Mouse (Mus musculus): ENCODE data around the gene Gm13696. TPM values are rescaled to one million over a fixed set of nuclear protein-coding genes. Genes with fewer than 3 reads are reported as not detected.
"Not testable (repeated sequence)": the region's sequence is repeated elsewhere in the genome, so short reads cannot be mapped to it uniquely, and the experiment has no call there.

Gm13696 gene
- polyA plus RNA-seq, 1 experiment: 0.66 TPM

- no peak for TF ChIP-seq FLI1 (IDR thresholded peaks at IDR 0.05; ENCODE audit: low read length)
- no peak for TF ChIP-seq GATA1 (IDR thresholded peaks at IDR 0.05; ENCODE audit: borderline replicate concordance, low read length)
- Histone ChIP-seq H3K4me1 (peaks cover 32% of the 10 kb centered on the region), H3K36me3 (replicated peaks; ENCODE audit: low read length) (no peaks in the 10 kb centered on the region), H3K4me3 (replicated peaks) (no peak overlapping the region), H3K9me3 (no peaks in the 10 kb centered on the region), H3K27me3 (replicated peaks) (no peaks in the 10 kb centered on the region)
Measured at GRCm38 (mm10) chr2:84008913-84009312, 36.0 kb downstream of the Gm13696 start.

- Histone ChIP-seq H3K9me3 (no peaks in the 10 kb centered on the region), H3K27me3 (replicated peaks) (no peaks in the 10 kb centered on the region), H3K4me1 (peaks cover 36% of the 10 kb centered on the region), H3K36me3 (replicated peaks; ENCODE audit: low read length) (no peaks in the 10 kb centered on the region), H3K4me3 (replicated peaks) (peak overlapping the region; percentile 62)
- TF ChIP-seq GATA1 (IDR thresholded peaks at IDR 0.05; ENCODE audit: borderline replicate concordance, low read length) (no peak), FLI1 (IDR thresholded peaks at IDR 0.05; ENCODE audit: low read length) (no peak)
Measured at GRCm38 (mm10) chr2:84009818-84010217, 36.9 kb downstream of the Gm13696 start.

- Histone ChIP-seq H3K4me3 (replicated peaks) (no peak overlapping the region), H3K36me3 (replicated peaks; ENCODE audit: low read length) (no peaks in the 10 kb centered on the region), H3K4me1 (peaks cover 39% of the 10 kb centered on the region), H3K9me3 (no peaks in the 10 kb centered on the region), H3K27me3 (replicated peaks) (no peaks in the 10 kb centered on the region)
- TF ChIP-seq GATA1 (IDR thresholded peaks at IDR 0.05; ENCODE audit: borderline replicate concordance, low read length): no peak
- TF ChIP-seq FLI1 (IDR thresholded peaks at IDR 0.05; ENCODE audit: low read length): no peak
Measured at GRCm38 (mm10) chr2:84014572-84014971, 41.6 kb downstream of the Gm13696 start.

- H3K4me1 ChIP-seq: peaks cover 45% of the 10 kb centered on the region
- H3K36me3 ChIP-seq (replicated peaks; ENCODE audit: low read length): not testable (repeated sequence)
Measured at GRCm38 (mm10) chr2:84016291-84016690, 43.4 kb downstream of the Gm13696 start.

GRCm38 (mm10) chr2:84018330-84018729 lies 45.4 kb downstream of the Gm13696 start:
- TF ChIP-seq FLI1 (IDR thresholded peaks at IDR 0.05; ENCODE audit: low read length): no peak
- TF ChIP-seq GATA1 (IDR thresholded peaks at IDR 0.05; ENCODE audit: borderline replicate concordance, low read length): no peak
- no peaks in the 10 kb centered on the region for H3K9me3 ChIP-seq
- H3K4me3 ChIP-seq (replicated peaks): no peak overlapping the region
- H3K36me3 ChIP-seq (replicated peaks; ENCODE audit: low read length): no peaks in the 10 kb centered on the region
- peaks cover 56% of the 10 kb centered on the region for H3K4me1 ChIP-seq
- H3K27me3 ChIP-seq (replicated peaks): no peaks in the 10 kb centered on the region

More at GRCm38 (mm10) chr2:84016291-84016690, 43.4 kb downstream of the Gm13696 start:
- H3K27me3 ChIP-seq (replicated peaks); H3K4me3 ChIP-seq (replicated peaks); H3K9me3 ChIP-seq: not testable (repeated sequence)

GRCm38 (mm10) chr2:84019519-84020305 lies 46.8 kb downstream of the Gm13696 start:
- Histone ChIP-seq H3K4me1 (peaks cover 56% of the 10 kb centered on the region), H3K27me3 (replicated peaks) (no peaks in the 10 kb centered on the region), H3K4me3 (replicated peaks) (peak overlapping the region; percentile 48), H3K9me3 (no peaks in the 10 kb centered on the region), H3K36me3 (replicated peaks; ENCODE audit: low read length) (no peaks in the 10 kb centered on the region)
- TF ChIP-seq FLI1 (IDR thresholded peaks at IDR 0.05; ENCODE audit: low read length) (no peak), GATA1 (IDR thresholded peaks at IDR 0.05; ENCODE audit: borderline replicate concordance, low read length) (no peak; the same call in 2 of the 3 replicates)

- no peak overlapping the region for H3K4me3 ChIP-seq (replicated peaks)
- H3K4me1 ChIP-seq: peaks cover 53% of the 10 kb centered on the region
- no peaks in the 10 kb centered on the region for H3K36me3 ChIP-seq (replicated peaks; ENCODE audit: low read length)
- H3K9me3 ChIP-seq: no peaks in the 10 kb centered on the region
- no peak for TF ChIP-seq FLI1 (IDR thresholded peaks at IDR 0.05; ENCODE audit: low read length)
- no peak for TF ChIP-seq GATA1 (IDR thresholded peaks at IDR 0.05; ENCODE audit: borderline replicate concordance, low read length)
- no peaks in the 10 kb centered on the region for H3K27me3 ChIP-seq (replicated peaks)
Measured at GRCm38 (mm10) chr2:84021930-84022329, 49.0 kb downstream of the Gm13696 start.

- Histone ChIP-seq H3K4me3 (replicated peaks) (no peak overlapping the region), H3K36me3 (replicated peaks; ENCODE audit: low read length) (no peaks in the 10 kb centered on the region), H3K4me1 (peaks cover 51% of the 10 kb centered on the region), H3K27me3 (replicated peaks) (no peaks in the 10 kb centered on the region), H3K9me3 (no peaks in the 10 kb centered on the region)
- no peak for TF ChIP-seq FLI1 (IDR thresholded peaks at IDR 0.05; ENCODE audit: low read length)
- TF ChIP-seq GATA1 (IDR thresholded peaks at IDR 0.05; ENCODE audit: borderline replicate concordance, low read length): no peak
Measured at GRCm38 (mm10) chr2:84022905-84023304, 50.0 kb downstream of the Gm13696 start.

- Histone ChIP-seq H3K9me3 (no peaks in the 10 kb centered on the region), H3K27me3 (replicated peaks) (no peaks in the 10 kb centered on the region)
Measured at GRCm38 (mm10) chr2:84023319-84023718, 50.4 kb downstream of the Gm13696 start.

More at GRCm38 (mm10) chr2:84023319-84023718, 50.4 kb downstream of the Gm13696 start:
- no peak for TF ChIP-seq GATA1 (IDR thresholded peaks at IDR 0.05; ENCODE audit: borderline replicate concordance, low read length)
- no peak for TF ChIP-seq FLI1 (IDR thresholded peaks at IDR 0.05; ENCODE audit: low read length)
- H3K4me3 ChIP-seq (replicated peaks): no peak overlapping the region
- H3K36me3 ChIP-seq (replicated peaks; ENCODE audit: low read length): no peaks in the 10 kb centered on the region
- peaks cover 47% of the 10 kb centered on the region for H3K4me1 ChIP-seq

Other genes with a start within 250 kb of the Gm13696 start
- 7.1 and 10.6 TPM in 2 replicates for gene Itgav, start 248.7 kb upstream of the Gm13696 start, polyA plus RNA-seq (2012; ENCODE audit: insufficient read depth, low replicate concordance)
- gene Fam171b, start 160.5 kb upstream of the Gm13696 start, polyA plus RNA-seq (2012; ENCODE audit: insufficient read depth, low replicate concordance): not detected in 2 replicates
- gene Zswim2, start 31.9 kb upstream of the Gm13696 start, polyA plus RNA-seq (2012; ENCODE audit: insufficient read depth, low replicate concordance): not detected in 2 replicates
- 0.66 TPM in 1 of 2 replicates, not detected in the other for gene Gm13698, start 17.4 kb upstream of the Gm13696 start, polyA plus RNA-seq (2012; ENCODE audit: insufficient read depth, low replicate concordance)
- gene Gm13693, start 11.6 kb upstream of the Gm13696 start, polyA plus RNA-seq (2012; ENCODE audit: insufficient read depth, low replicate concordance): 0.66 TPM in 1 of 2 replicates, not detected in the other
- not detected in 2 replicates for gene Gm13695, start 5.8 kb upstream of the Gm13696 start, polyA plus RNA-seq (2012; ENCODE audit: insufficient read depth, low replicate concordance)
- 0.66 TPM in 1 of 2 replicates, not detected in the other for gene Gm13694, start 5.8 kb downstream of the Gm13696 start, polyA plus RNA-seq (2012; ENCODE audit: insufficient read depth, low replicate concordance)
- gene Gm13697, start 11.6 kb downstream of the Gm13696 start, polyA plus RNA-seq (2012; ENCODE audit: insufficient read depth, low replicate concordance): 0.66 TPM in 1 of 2 replicates, not detected in the other
- 0.66 TPM in 1 of 2 replicates, not detected in the other for gene Gm13691, start 17.4 kb downstream of the Gm13696 start, polyA plus RNA-seq (2012; ENCODE audit: insufficient read depth, low replicate concordance)

Measured in megakaryocyte, embryonic 14.5 days (primary cell).